Mouse (Mus musculus): Measurements from ENCODE around the gene Vsir.

- no peak for TF ChIP-seq CTCF (conservative IDR thresholded peaks at IDR 0.05; ENCODE audit: low read length)
- TF ChIP-seq POU5F1 (IDR thresholded peaks at IDR 0.05; ENCODE audit: borderline replicate concordance, low read length), result no peak
These were observed 59.0 kb downstream of the Vsir start for GRCm38 (mm10) chr10:60405460-60406177.

Measured in E14TG2a.4 (cell line).